ENCODE assay signal across 8 mouse cellular contexts in the genomic region with DNA sequence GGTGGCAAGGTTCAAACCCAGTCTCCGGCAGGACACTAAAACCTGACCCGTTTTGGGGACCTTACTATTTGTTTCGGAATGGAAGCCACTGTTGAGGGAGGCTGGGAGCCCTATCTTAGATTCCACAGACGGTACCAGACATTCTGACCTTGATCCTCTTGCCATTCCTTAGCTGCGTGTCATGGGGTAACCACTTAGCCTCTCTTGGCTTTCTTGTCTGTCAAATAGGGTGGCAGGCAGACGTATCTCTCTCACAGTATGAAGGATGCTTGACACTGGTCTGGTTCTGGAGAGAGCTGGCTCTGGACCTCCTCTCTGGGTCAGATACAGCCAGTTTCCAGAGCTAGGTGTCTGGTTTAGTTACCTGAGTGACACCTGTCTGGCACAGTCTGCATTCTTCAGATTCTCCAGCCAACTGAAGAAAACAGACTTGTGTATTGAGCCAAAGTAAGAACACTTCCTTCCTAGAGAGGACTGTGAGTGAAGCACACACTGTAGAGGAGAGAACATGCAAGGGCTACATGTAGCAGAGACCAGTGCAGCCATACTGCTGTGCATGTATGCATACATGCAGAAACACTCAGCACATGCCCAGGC. TPM values are rescaled to one million over a fixed set of nuclear protein-coding genes. Genes with fewer than 3 reads are reported as not detected.
DNase-seq lines count a peak whose midpoint lies in the region; ATAC-seq lines count a peak whose summit lies in the region.

No protein-coding gene starts in this region.

- 31% methylated on average over 6 of the region's 6 CpGs for WGBS in kidney, embryonic 15.5 days
- WGBS in embryonic facial prominence, embryonic 14.5 days, result 40% methylated on average over 6 of the region's 6 CpGs
- WGBS in intestine, embryonic 14.5 days, result 30% methylated on average over 6 of the region's 6 CpGs
- 45% methylated on average over 6 of the region's 6 CpGs for WGBS in midbrain, embryonic 15.5 days

- 0 out of 2 replicates have a peak overlapping the region, but pooled peaks have one; percentile 17 for H3K9ac ChIP-seq in kidney, embryonic 15.5 days
- no peak overlapping the region; the same call in 1 of the 2 replicates for H3K9ac ChIP-seq in embryonic facial prominence, embryonic 14.5 days (ENCODE audit: low read depth, low read length)
- H3K9ac ChIP-seq in intestine, embryonic 14.5 days (ENCODE audit: low read length), result no peak overlapping the region
- no peak overlapping the region for H3K9ac ChIP-seq in midbrain, embryonic 15.5 days

- H3K9me3 ChIP-seq in kidney, embryonic 15.5 days (replicated peaks), result no peaks in the 10 kb centered on the region
- no peaks in the 10 kb centered on the region for H3K9me3 ChIP-seq in embryonic facial prominence, embryonic 14.5 days (ENCODE audit: control insufficient read depth, low read length)
- no peaks in the 10 kb centered on the region for H3K9me3 ChIP-seq in intestine, embryonic 14.5 days (ENCODE audit: control insufficient read depth, low read length)
- H3K9me3 ChIP-seq in midbrain, embryonic 15.5 days, result no peaks in the 10 kb centered on the region

- no peak for DNase-seq in kidney, postnatal 4 days
- no peak for DNase-seq in embryonic facial prominence, embryonic 14.5 days (ENCODE audit: low spot score)
- no peak for DNase-seq in intestine, embryonic 14.5 days (ENCODE audit: low spot score)
- DNase-seq in urinary bladder, postnatal 14 days (ENCODE audit: low spot score), result no peak
- DNase-seq in natural killer cell, adult 2 months (ENCODE audit: low spot score in 2 of 2), result no peak
- DNase-seq in urinary bladder, adult 18-20 months (ENCODE audit: low spot score in 2 of 2), result no peak

- no peak overlapping the region for H3K27ac ChIP-seq in kidney, embryonic 15.5 days
- no peak overlapping the region for H3K27ac ChIP-seq in embryonic facial prominence, embryonic 14.5 days (replicated peaks; ENCODE audit: low read depth, low read length)
- no peak overlapping the region for H3K27ac ChIP-seq in intestine, embryonic 14.5 days (ENCODE audit: low read depth)
- H3K27ac ChIP-seq in midbrain, embryonic 15.5 days, result no peak overlapping the region

- peak overlapping the region; percentile 64 for H3K4me2 ChIP-seq in kidney, embryonic 15.5 days
- peak overlapping the region; percentile 59 for H3K4me2 ChIP-seq in embryonic facial prominence, embryonic 14.5 days (ENCODE audit: low read depth, low read length)
- peak overlapping the region; percentile 51 for H3K4me2 ChIP-seq in intestine, embryonic 14.5 days (ENCODE audit: low read length)
- peak overlapping the region; percentile 45 for H3K4me2 ChIP-seq in midbrain, embryonic 15.5 days

- peaks cover 12% of the 10 kb centered on the region; the same call in 1 of the 2 replicates for H3K27me3 ChIP-seq in kidney, embryonic 15.5 days
- peaks cover 4% of the 10 kb centered on the region; the same call in 1 of the 2 replicates for H3K27me3 ChIP-seq in embryonic facial prominence, embryonic 14.5 days (replicated peaks; ENCODE audit: control insufficient read depth, insufficient read depth, low read length)
- H3K27me3 ChIP-seq in intestine, embryonic 14.5 days (replicated peaks; ENCODE audit: control insufficient read depth, insufficient read depth, low read length), result peaks cover 18% of the 10 kb centered on the region; the same call in 1 of the 2 replicates
- H3K27me3 ChIP-seq in midbrain, embryonic 15.5 days (replicated peaks), result no peaks in the 10 kb centered on the region

- H3K4me3 ChIP-seq in kidney, embryonic 15.5 days (replicated peaks), result peak overlapping the region; percentile 34
- H3K4me3 ChIP-seq in embryonic facial prominence, embryonic 14.5 days (ENCODE audit: low read depth, low read length), result peak overlapping the region; percentile 33
- H3K4me3 ChIP-seq in intestine, embryonic 14.5 days (ENCODE audit: low read depth, low read length), result no peak overlapping the region
- no peak overlapping the region for H3K4me3 ChIP-seq in midbrain, embryonic 15.5 days

- no peak for ATAC-seq in kidney, embryonic 15.5 days (replicated peaks; ENCODE audit: low FRiP score)
- ATAC-seq in embryonic facial prominence, embryonic 14.5 days (ENCODE audit: low read depth), result no peak
- no peak for ATAC-seq in intestine, embryonic 14.5 days (replicated peaks; ENCODE audit: low FRiP score, low TSS enrichment, low read depth)
- no peak; the same call in 1 of the 2 replicates for ATAC-seq in midbrain, embryonic 15.5 days (replicated peaks)

- peaks cover 18% of the 10 kb centered on the region for H3K4me1 ChIP-seq in kidney, embryonic 15.5 days
- H3K4me1 ChIP-seq in embryonic facial prominence, embryonic 14.5 days (ENCODE audit: control insufficient read depth, insufficient read depth, low read length), result 0 out of 2 replicates have a peak, but pooled peaks cover 4% of the 10 kb centered on the region
- no peaks in the 10 kb centered on the region for H3K4me1 ChIP-seq in intestine, embryonic 14.5 days (replicated peaks; ENCODE audit: control insufficient read depth, insufficient read depth, low read length)
- H3K4me1 ChIP-seq in midbrain, embryonic 15.5 days, result peaks cover 11% of the 10 kb centered on the region; the same call in 1 of the 2 replicates

- H3K36me3 ChIP-seq in kidney, embryonic 15.5 days, result no peaks in the 10 kb centered on the region
- H3K36me3 ChIP-seq in embryonic facial prominence, embryonic 14.5 days (ENCODE audit: control insufficient read depth, insufficient read depth, low read length), result no peaks in the 10 kb centered on the region
- H3K36me3 ChIP-seq in intestine, embryonic 14.5 days (ENCODE audit: control insufficient read depth, insufficient read depth, low read length), result no peaks in the 10 kb centered on the region
- H3K36me3 ChIP-seq in midbrain, embryonic 15.5 days (replicated peaks), result no peaks in the 10 kb centered on the region

RNA-seq across cellular contexts. Expression of gene Wipf3, which starts 56.7 kb away (rescaled TPM):
- 2.2 and 2.5 TPM in 2 replicates for polyA plus RNA-seq in kidney, embryonic 15.5 days (2015; fragmentation: Nextera tagmentation; extraction: Ambion mirVana)
- polyA plus RNA-seq in embryonic facial prominence, embryonic 14.5 days (2014; fragmentation: Nextera tagmentation; extraction: Ambion mirVana), result 1.5 and 1.7 TPM in 2 replicates
- 1.2 and 1.7 TPM in 2 replicates for polyA plus RNA-seq in intestine, embryonic 14.5 days (2014; fragmentation: Nextera tagmentation; extraction: Ambion mirVana)
- 4.2 and 4.3 TPM in 2 replicates for polyA plus RNA-seq in midbrain, embryonic 15.5 days (2015; fragmentation: Nextera tagmentation; extraction: Ambion mirVana)

Comparison
In these comparisons a context has a peak if more than half of its experiments do, and no peak if none do; other contexts are left out.
1. H3K4me3 ChIP-seq: peak in kidney, embryonic 15.5 days (single experiment) and embryonic facial prominence, embryonic 14.5 days (single experiment); none in intestine, embryonic 14.5 days (single experiment) and midbrain, embryonic 15.5 days (single experiment).
2. Peak in every context shown above with its lines, with median percentiles within 50 percentile points of each other: H3K4me2 ChIP-seq.